Mouse (Mus musculus) lung, postnatal 0 days (tissue): ENCODE data around the gene Lepr.

Experiments
- CTCF ChIP-seq: IDR thresholded peaks from 2 replicates; pipeline ENCODE4 v1.5.1; 2016; ENCODE audit warnings: antibody characterized with exemption, mild to moderate bottlenecking
- EP300 ChIP-seq: IDR thresholded peaks from 2 replicates; pipeline ENCODE4 v1.6.1; 2016; ENCODE audit warnings: antibody characterized with exemption, mild to moderate bottlenecking, control low read depth

GRCm38 (mm10) chr4:101707953-101708352 is 9.3 kb upstream of the Lepr start:
- TF ChIP-seq EP300: no peak
- no peak for TF ChIP-seq CTCF
